Mouse (Mus musculus) hindbrain, embryonic 16.5 days (tissue): ENCODE data around the gene Ttll2. TPM values are rescaled to one million over a fixed set of nuclear protein-coding genes. Genes with fewer than 3 reads are reported as not detected.
"Not testable (repeated sequence)": the region's sequence is repeated elsewhere in the genome, so short reads cannot be mapped to it uniquely, and the experiment has no call there.

Experiments used
- ATAC-seq: fragments of 200-750 bp; cut with Nextera tagmentation; 2 replicates; pipeline ENCODE4 v1.8.0; 2017; ENCODE audit warnings: moderate TSS enrichment, moderate library complexity
- H3K27ac ChIP-seq: fragments of 300-500 bp; sonication (generic); 2 replicates; pipeline ENCODE4 v1.5.1; 2014; ENCODE audit warnings: low read depth, mild to moderate bottlenecking, control low read depth, low read length, moderate library complexity
- H3K27me3 ChIP-seq: fragments of 300-500 bp; sonication (generic); replicated peaks from 2 replicates; pipeline ENCODE4 v1.6.1; 2014; ENCODE audit warnings: low read length; ENCODE audit not compliant: control insufficient read depth, insufficient read depth
- H3K36me3 ChIP-seq: fragments of 300-500 bp; sonication (generic); 2 replicates; pipeline ENCODE4 v1.6.1; 2014; ENCODE audit warnings: mild to moderate bottlenecking, low read length, moderate library complexity, mixed read lengths; ENCODE audit not compliant: control insufficient read depth, insufficient read depth
- H3K4me1 ChIP-seq: fragments of 300-500 bp; sonication (generic); 2 replicates; pipeline ENCODE4 v1.6.1; 2014; ENCODE audit warnings: low read depth, low read length; ENCODE audit not compliant: control insufficient read depth, insufficient read depth
- H3K4me2 ChIP-seq: fragments of 300-500 bp; sonication (generic); 2 replicates; pipeline ENCODE4 v1.6.1; 2014; ENCODE audit warnings: mild to moderate bottlenecking, low read length, control low read depth, moderate library complexity
- H3K4me3 ChIP-seq: fragments of 300-500 bp; sonication (generic); 2 replicates; pipeline ENCODE4 v1.5.1; 2014; ENCODE audit warnings: mild to moderate bottlenecking, low read length, control low read depth, moderate library complexity
- H3K9ac ChIP-seq: fragments of 300-500 bp; sonication (generic); 2 replicates; pipeline ENCODE4 v1.6.1; 2014; ENCODE audit warnings: low read depth, mild to moderate bottlenecking, control low read depth, low read length, moderate library complexity
- H3K9me3 ChIP-seq: fragments of 300-500 bp; sonication (generic); 2 replicates; pipeline ENCODE4 v1.6.1; 2014; ENCODE audit warnings: mild to moderate bottlenecking, low read length, moderate library complexity; ENCODE audit not compliant: control insufficient read depth
- WGBS: fragments of 180-500 bp; shearing (Covaris S2); extraction: QIAGEN DNeasy Blood & Tissue Kit; methylation state at CpG from one replicate; pipeline ENCODE4 v1.1.7; 2014; 5-methylcytosine and 5-hydroxymethylcytosine counted together
- polyA plus RNA-seq: library from polyadenylated mRNA; unstranded; fragments of >200 nt; fragmentation: Nextera tagmentation; extraction: Ambion mirVana; gene quantifications from 2 replicates; pipeline ENCODE4 v1.2.1, GENCODE M21; 2015

The Ttll2 gene
- polyA plus RNA-seq: not detected in 2 replicates

DNA sequence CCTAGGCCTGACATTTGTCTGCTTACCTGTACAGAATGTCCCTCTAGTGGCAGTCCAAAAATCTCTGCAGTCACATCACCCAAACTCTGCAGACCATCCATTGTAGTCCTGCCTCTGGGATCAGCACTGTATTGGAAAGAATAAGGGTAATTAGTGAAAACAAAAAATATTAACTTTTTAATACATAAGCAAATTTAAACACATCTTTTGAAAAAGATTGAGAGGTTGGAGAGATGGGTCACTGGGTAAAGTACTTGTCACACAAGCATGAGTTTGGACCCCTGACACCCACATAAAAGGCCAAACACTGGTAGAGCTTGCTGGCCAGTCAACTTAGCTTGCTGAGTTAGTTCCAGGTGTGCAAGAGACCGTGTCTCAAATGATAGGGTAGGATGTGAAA, at the start of gene Ttll2:
Ttll2 (minus strand) TSS at position 101 of the 400 bp plus-strand sequence.
- not testable (repeated sequence) for H3K36me3 ChIP-seq, H3K27me3 ChIP-seq, H3K4me2 ChIP-seq, H3K4me3 ChIP-seq, H3K4me1 ChIP-seq, H3K9me3 ChIP-seq, H3K27ac ChIP-seq, H3K9ac ChIP-seq, ATAC-seq
- 75% methylated on average over 1 of the region's 1 CpGs for WGBS

DNA sequence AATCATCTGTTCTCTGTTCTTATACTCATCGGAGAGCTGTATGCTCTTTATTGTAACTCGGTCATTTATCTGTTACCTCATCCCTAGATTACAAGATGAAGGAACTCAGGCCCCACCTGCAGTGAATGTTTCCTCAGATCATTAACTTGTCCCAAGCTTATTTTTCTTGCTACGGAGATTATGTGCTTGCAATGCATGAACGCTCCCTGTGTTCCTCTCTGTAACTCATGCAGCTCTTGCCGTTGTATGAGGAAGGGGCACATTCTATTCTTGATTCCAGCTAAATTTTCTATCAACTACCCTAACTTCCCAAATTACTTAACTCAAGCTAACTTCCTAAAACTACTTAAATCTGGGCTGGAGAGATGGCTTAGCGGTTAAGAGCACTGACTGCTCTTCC, 47.3 kb upstream of the Ttll2 start:
- not testable (repeated sequence) for H3K27me3 ChIP-seq, H3K36me3 ChIP-seq, H3K9ac ChIP-seq, ATAC-seq, H3K9me3 ChIP-seq, H3K4me3 ChIP-seq, H3K4me1 ChIP-seq, H3K27ac ChIP-seq, H3K4me2 ChIP-seq
- WGBS: 66% methylated on average over 6 of the region's 6 CpGs

DNA sequence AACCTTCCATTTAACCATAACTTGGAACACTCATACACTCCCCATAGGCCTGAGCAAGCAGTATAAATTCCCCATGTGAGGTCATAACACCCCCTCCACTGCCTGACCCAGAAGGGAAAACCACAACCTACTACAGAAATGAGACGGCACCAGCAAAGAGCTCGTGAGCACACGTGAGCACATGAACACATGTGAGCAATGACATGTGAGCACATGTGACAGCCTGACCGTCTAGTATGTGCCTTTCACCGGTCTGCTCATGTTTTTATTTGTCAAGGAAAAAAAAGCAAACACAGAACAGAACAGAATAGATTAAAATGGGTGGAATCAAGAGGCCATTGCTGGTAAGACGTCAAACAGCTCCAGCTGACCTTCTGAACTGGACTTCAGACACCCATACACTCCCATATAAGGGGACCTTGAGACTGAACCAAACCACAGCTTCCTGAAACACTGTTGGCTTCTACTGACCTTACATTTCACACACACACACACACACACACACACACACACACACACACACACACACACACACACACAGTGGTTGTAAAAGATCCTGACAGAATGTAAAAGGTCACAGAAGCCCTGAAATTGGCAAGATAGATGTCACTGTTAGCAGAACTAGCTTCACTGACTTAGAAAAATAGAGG, 45.8 kb upstream of the Ttll2 start:
- H3K36me3 ChIP-seq, H3K4me1 ChIP-seq, ATAC-seq, H3K27ac ChIP-seq, H3K4me2 ChIP-seq, H3K27me3 ChIP-seq, H3K9ac ChIP-seq, H3K9me3 ChIP-seq, H3K4me3 ChIP-seq: not testable (repeated sequence)
- 90% methylated on average over 6 of the region's 6 CpGs for WGBS

DNA sequence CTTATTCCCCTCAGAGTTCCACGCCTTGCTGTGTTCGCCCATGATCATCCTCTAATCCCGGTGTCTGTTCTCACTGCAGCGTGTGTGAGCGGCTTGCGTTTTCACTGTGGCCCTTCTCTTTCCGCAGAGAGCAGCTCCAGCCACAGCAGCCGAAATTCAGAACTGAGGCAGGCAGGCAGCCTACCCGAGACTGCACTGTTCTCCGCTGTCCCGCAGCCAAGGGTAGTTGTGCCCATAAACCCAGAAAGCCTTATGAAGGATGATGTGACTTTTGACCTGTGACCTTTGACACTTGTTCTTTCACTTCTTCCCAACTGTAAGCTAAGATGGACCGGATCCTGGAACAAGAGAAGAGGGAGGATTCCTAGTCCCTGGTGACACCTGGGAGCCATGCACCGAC, 44.6 kb upstream of the Ttll2 start:
- not testable (repeated sequence) for H3K4me2 ChIP-seq, H3K4me1 ChIP-seq, H3K27me3 ChIP-seq, H3K36me3 ChIP-seq, H3K9ac ChIP-seq, H3K27ac ChIP-seq, H3K4me3 ChIP-seq, ATAC-seq, H3K9me3 ChIP-seq
- 89% methylated on average over 11 of the region's 13 CpGs for WGBS

DNA sequence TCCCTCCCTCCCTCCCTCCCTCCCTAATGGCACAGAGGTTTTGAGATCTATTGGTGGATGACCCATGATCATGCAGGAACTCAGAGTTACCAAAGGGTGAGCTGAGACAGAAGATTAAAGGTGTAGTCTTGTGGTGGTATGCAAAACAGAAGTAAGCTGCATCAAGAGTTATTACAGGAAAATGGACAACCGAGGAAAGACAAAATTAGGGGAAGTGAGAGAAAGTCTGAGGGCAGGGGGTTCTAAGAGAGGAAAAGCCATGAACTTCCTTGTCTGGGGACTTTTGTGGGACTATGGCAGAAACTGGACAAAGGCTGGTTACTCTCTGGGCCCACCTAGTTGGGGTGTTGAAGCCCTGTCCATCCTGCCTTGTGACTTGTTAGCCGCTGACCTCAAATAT, 43.8 kb upstream of the Ttll2 start:
- ATAC-seq, H3K4me1 ChIP-seq, H3K27me3 ChIP-seq, H3K4me2 ChIP-seq, H3K27ac ChIP-seq, H3K9me3 ChIP-seq, H3K9ac ChIP-seq, H3K36me3 ChIP-seq, H3K4me3 ChIP-seq: not testable (repeated sequence)
- WGBS: no CpG with 5 or more reads among the region's 2 CpGs

DNA sequence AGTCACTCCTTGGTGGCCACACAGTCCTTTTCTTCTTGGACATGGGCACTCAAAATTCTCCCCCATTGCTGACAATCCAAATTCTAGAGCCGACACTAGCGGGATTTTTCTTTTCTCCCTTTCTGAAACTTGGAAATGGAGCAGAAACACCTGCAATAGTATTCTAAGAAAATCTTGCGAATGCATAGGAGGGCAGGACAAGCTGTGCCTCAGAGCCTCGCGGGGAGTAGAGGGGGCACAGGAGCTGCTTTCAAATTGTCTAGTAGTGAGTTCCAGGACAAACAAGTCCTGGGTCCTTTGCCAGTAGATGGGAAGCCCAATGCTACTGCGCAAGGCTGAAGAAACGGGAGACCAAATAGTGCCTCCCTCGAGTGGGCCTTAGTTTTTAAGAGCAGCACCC, 43.2 kb upstream of the Ttll2 start:
- ATAC-seq, H3K4me3 ChIP-seq, H3K36me3 ChIP-seq, H3K27me3 ChIP-seq, H3K27ac ChIP-seq, H3K9me3 ChIP-seq, H3K4me2 ChIP-seq, H3K9ac ChIP-seq, H3K4me1 ChIP-seq: not testable (repeated sequence)
- WGBS: 89% methylated on average over 6 of the region's 8 CpGs

DNA sequence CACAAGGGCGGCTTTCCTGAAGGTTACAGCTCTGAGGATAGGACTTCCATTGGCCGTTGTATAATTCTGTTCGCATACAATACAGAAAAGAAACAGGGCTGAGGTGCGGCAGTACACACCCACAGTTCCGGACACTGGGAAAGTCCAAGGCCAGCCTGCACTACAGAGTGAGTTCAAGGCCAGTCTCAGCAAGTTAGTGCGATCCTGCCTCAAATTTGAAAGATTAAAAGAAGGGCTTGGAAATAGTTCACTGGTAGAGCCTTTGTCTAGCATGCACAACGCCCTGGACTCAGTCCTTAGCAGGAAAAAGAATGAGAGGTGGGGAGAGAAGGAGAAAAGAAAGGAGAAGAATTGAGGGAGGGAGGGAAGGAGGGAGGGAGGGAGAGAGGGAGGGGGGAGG, 42.6 kb upstream of the Ttll2 start:
- H3K27me3 ChIP-seq, H3K27ac ChIP-seq, H3K4me1 ChIP-seq, H3K4me2 ChIP-seq, H3K9me3 ChIP-seq, H3K4me3 ChIP-seq, H3K36me3 ChIP-seq, H3K9ac ChIP-seq, ATAC-seq: not testable (repeated sequence)
- WGBS: 89% methylated on average over 7 of the region's 7 CpGs

DNA sequence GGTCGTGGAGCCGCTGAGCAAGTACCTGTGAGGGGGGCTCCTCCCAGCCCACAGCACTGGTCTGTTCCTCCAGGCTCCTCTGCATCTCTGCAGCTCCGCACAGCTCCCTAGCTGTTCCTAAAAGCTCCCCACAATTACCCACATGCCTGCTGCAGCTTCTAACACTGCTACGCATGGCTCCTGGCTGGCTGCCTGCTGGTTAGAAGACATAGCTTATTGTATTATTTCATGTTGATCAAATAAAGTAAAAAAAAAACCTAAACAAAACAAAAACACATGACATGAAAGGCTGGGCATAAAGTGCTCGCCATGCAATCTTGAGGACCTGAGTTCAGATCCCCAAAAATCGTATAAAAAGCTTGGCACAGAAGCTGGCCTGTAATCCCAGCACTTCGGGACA, 37.4 kb upstream of the Ttll2 start:
- not testable (repeated sequence) for H3K4me2 ChIP-seq, H3K4me3 ChIP-seq, H3K4me1 ChIP-seq, H3K27me3 ChIP-seq, H3K36me3 ChIP-seq, H3K9me3 ChIP-seq, H3K27ac ChIP-seq, H3K9ac ChIP-seq, ATAC-seq
- 55% methylated on average over 7 of the region's 7 CpGs for WGBS

DNA sequence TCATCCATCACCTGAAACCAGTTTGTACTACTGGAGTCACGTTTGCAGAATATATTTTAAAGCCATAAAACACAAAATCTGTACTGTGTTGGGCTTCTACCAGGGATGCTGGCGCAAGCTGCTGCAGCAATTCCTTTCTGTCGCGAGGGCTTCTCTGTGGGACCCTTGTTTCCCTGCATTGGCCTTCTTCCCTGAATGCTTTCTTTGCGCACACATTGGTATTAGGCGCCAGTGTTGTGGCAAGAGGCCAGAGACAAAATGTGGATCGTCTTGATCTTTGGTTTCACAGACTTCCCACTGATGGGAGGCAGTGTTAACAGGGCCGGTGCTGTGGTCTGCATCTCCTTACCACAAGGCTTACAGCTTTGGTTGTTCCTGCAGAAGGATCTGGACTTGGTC, 36.5 kb upstream of the Ttll2 start:
- H3K9me3 ChIP-seq, H3K36me3 ChIP-seq, H3K9ac ChIP-seq, H3K4me3 ChIP-seq, H3K4me1 ChIP-seq, H3K4me2 ChIP-seq, H3K27me3 ChIP-seq, H3K27ac ChIP-seq: not testable (repeated sequence)
- 66% methylated on average over 5 of the region's 8 CpGs for WGBS
- peak; percentile 52 for ATAC-seq
